Mouse (Mus musculus) hindbrain, embryonic 16.5 days (tissue): Measurements from ENCODE around the gene Fbxl13. TPM values are rescaled to one million over a fixed set of nuclear protein-coding genes. Genes with fewer than 3 reads are reported as not detected.

Experiments
- ATAC-seq: fragments of 200-750 bp; cut with Nextera tagmentation; 2 replicates; pipeline ENCODE4 v1.8.0; 2017; ENCODE audit warnings: moderate TSS enrichment, moderate library complexity
- H3K27ac ChIP-seq: fragments of 300-500 bp; sonication (generic); 2 replicates; pipeline ENCODE4 v1.5.1; 2014; ENCODE audit warnings: low read depth, mild to moderate bottlenecking, control low read depth, low read length, moderate library complexity
- H3K27me3 ChIP-seq: fragments of 300-500 bp; sonication (generic); replicated peaks from 2 replicates; pipeline ENCODE4 v1.6.1; 2014; ENCODE audit warnings: low read length; ENCODE audit not compliant: control insufficient read depth, insufficient read depth
- H3K36me3 ChIP-seq: fragments of 300-500 bp; sonication (generic); 2 replicates; pipeline ENCODE4 v1.6.1; 2014; ENCODE audit warnings: mild to moderate bottlenecking, low read length, moderate library complexity, mixed read lengths; ENCODE audit not compliant: control insufficient read depth, insufficient read depth
- H3K4me1 ChIP-seq: fragments of 300-500 bp; sonication (generic); 2 replicates; pipeline ENCODE4 v1.6.1; 2014; ENCODE audit warnings: low read depth, low read length; ENCODE audit not compliant: control insufficient read depth, insufficient read depth
- H3K4me2 ChIP-seq: fragments of 300-500 bp; sonication (generic); 2 replicates; pipeline ENCODE4 v1.6.1; 2014; ENCODE audit warnings: mild to moderate bottlenecking, low read length, control low read depth, moderate library complexity
- H3K4me3 ChIP-seq: fragments of 300-500 bp; sonication (generic); 2 replicates; pipeline ENCODE4 v1.5.1; 2014; ENCODE audit warnings: mild to moderate bottlenecking, low read length, control low read depth, moderate library complexity
- H3K9ac ChIP-seq: fragments of 300-500 bp; sonication (generic); 2 replicates; pipeline ENCODE4 v1.6.1; 2014; ENCODE audit warnings: low read depth, mild to moderate bottlenecking, control low read depth, low read length, moderate library complexity
- H3K9me3 ChIP-seq: fragments of 300-500 bp; sonication (generic); 2 replicates; pipeline ENCODE4 v1.6.1; 2014; ENCODE audit warnings: mild to moderate bottlenecking, low read length, moderate library complexity; ENCODE audit not compliant: control insufficient read depth
- WGBS: fragments of 180-500 bp; shearing (Covaris S2); extraction: QIAGEN DNeasy Blood & Tissue Kit; methylation state at CpG from one replicate; pipeline ENCODE4 v1.1.7; 2014; 5-methylcytosine and 5-hydroxymethylcytosine counted together
- polyA plus RNA-seq: library from polyadenylated mRNA; unstranded; fragments of >200 nt; fragmentation: Nextera tagmentation; extraction: Ambion mirVana; gene quantifications from 2 replicates; pipeline ENCODE4 v1.2.1, GENCODE M21; 2015

Fbxl13 gene
- polyA plus RNA-seq: 0.10 and 0.21 TPM in 2 replicates

GRCm38 (mm10) chr5:21645439-21646132 is at the start of gene Fbxl13, which contains the start of gene Armc10:
Fbxl13 (minus strand) TSS chr5:21645634.
Armc10 (plus strand) TSS chr5:21645813.
- Histone ChIP-seq H3K36me3 (peaks cover 2% of the 10 kb centered on the region; the same call in 1 of the 2 replicates), H3K4me2 (peak within 1 kb of the TSS; percentile 79), H3K4me1 (peaks cover 14% of the 10 kb centered on the region), H3K4me3 (peak within 1 kb of the TSS; percentile 91), H3K9me3 (no peaks in the 10 kb centered on the region), H3K27ac (peak within 1 kb of the TSS; percentile 86), H3K27me3 (no peaks in the 10 kb centered on the region), H3K9ac (peak within 1 kb of the TSS; percentile 91)
- WGBS: 1% methylated on average over 33 of the region's 40 CpGs
- ATAC-seq: peak; percentile 98

- no peak overlapping the region for H3K27ac ChIP-seq
- 95% methylated on average over 3 of the region's 3 CpGs for WGBS
- H3K4me3 ChIP-seq: no peak overlapping the region
- no peaks in the 10 kb centered on the region for H3K27me3 ChIP-seq
- H3K9me3 ChIP-seq: no peaks in the 10 kb centered on the region
- no peaks in the 10 kb centered on the region for H3K36me3 ChIP-seq
- H3K4me2 ChIP-seq: no peak overlapping the region
- no peak for ATAC-seq
- H3K4me1 ChIP-seq: no peaks in the 10 kb centered on the region
- H3K9ac ChIP-seq: no peak overlapping the region
Observed at GRCm38 (mm10) chr5:21694854-21695490, 49.5 kb upstream of the Fbxl13 start.

GRCm38 (mm10) chr5:21693372-21693870 is 48.0 kb upstream of the Fbxl13 start:
- Histone ChIP-seq H3K4me3 (no peak overlapping the region), H3K27me3 (no peaks in the 10 kb centered on the region), H3K4me1 (no peaks in the 10 kb centered on the region), H3K9me3 (no peaks in the 10 kb centered on the region), H3K4me2 (no peak overlapping the region), H3K9ac (no peak overlapping the region), H3K27ac (no peak overlapping the region), H3K36me3 (no peaks in the 10 kb centered on the region)
- no peak for ATAC-seq
- 80% methylated on average over 3 of the region's 3 CpGs for WGBS

- 98% methylated on average over 5 of the region's 5 CpGs for WGBS
- Histone ChIP-seq H3K27ac (no peak overlapping the region), H3K27me3 (no peaks in the 10 kb centered on the region), H3K4me3 (no peak overlapping the region), H3K9ac (no peak overlapping the region), H3K9me3 (no peaks in the 10 kb centered on the region), H3K4me2 (no peak overlapping the region), H3K4me1 (no peaks in the 10 kb centered on the region), H3K36me3 (no peaks in the 10 kb centered on the region)
- no peak for ATAC-seq
Observed at GRCm38 (mm10) chr5:21692230-21692629, 46.8 kb upstream of the Fbxl13 start.

- no peak overlapping the region for H3K4me2 ChIP-seq
- no peaks in the 10 kb centered on the region for H3K27me3 ChIP-seq
- H3K4me1 ChIP-seq: no peaks in the 10 kb centered on the region
- no peak overlapping the region for H3K4me3 ChIP-seq
- H3K9ac ChIP-seq: no peak overlapping the region
- WGBS: 66% methylated on average over 4 of the region's 4 CpGs
- H3K36me3 ChIP-seq: no peaks in the 10 kb centered on the region
- peaks cover 4% of the 10 kb centered on the region; the same call in 1 of the 2 replicates for H3K9me3 ChIP-seq
- ATAC-seq: no peak
- no peak overlapping the region for H3K27ac ChIP-seq
Observed at GRCm38 (mm10) chr5:21687042-21687441, 41.6 kb upstream of the Fbxl13 start.

GRCm38 (mm10) chr5:21685001-21685400 is 39.6 kb upstream of the Fbxl13 start:
- H3K36me3 ChIP-seq: no peaks in the 10 kb centered on the region
- H3K4me2 ChIP-seq: no peak overlapping the region
- no peaks in the 10 kb centered on the region for H3K4me1 ChIP-seq
- peaks cover 4% of the 10 kb centered on the region; the same call in 1 of the 2 replicates for H3K9me3 ChIP-seq
- no peak overlapping the region for H3K27ac ChIP-seq
- ATAC-seq: no peak
- no peaks in the 10 kb centered on the region for H3K27me3 ChIP-seq
- no peak overlapping the region for H3K4me3 ChIP-seq
- 81% methylated on average over 10 of the region's 10 CpGs for WGBS
- no peak overlapping the region for H3K9ac ChIP-seq

GRCm38 (mm10) chr5:21683811-21684210 is 38.4 kb upstream of the Fbxl13 start:
- 97% methylated on average over 9 of the region's 9 CpGs for WGBS
- no peaks in the 10 kb centered on the region for H3K4me1 ChIP-seq

GRCm38 (mm10) chr5:21680940-21681339 is 35.5 kb upstream of the Fbxl13 start:
- WGBS: 86% methylated on average over 5 of the region's 5 CpGs
- Histone ChIP-seq H3K27ac (no peak overlapping the region), H3K27me3 (no peaks in the 10 kb centered on the region), H3K36me3 (no peaks in the 10 kb centered on the region), H3K4me1 (no peaks in the 10 kb centered on the region), H3K4me2 (no peak overlapping the region), H3K4me3 (no peak overlapping the region), H3K9me3 (peaks cover 4% of the 10 kb centered on the region; the same call in 1 of the 2 replicates), H3K9ac (no peak overlapping the region)
- no peak for ATAC-seq

More at GRCm38 (mm10) chr5:21683811-21684210, 38.4 kb upstream of the Fbxl13 start:
- no peak for ATAC-seq
- Histone ChIP-seq H3K4me2 (no peak overlapping the region), H3K9ac (no peak overlapping the region), H3K4me3 (no peak overlapping the region), H3K27me3 (no peaks in the 10 kb centered on the region), H3K9me3 (peaks cover 4% of the 10 kb centered on the region; the same call in 1 of the 2 replicates), H3K27ac (no peak overlapping the region), H3K36me3 (no peaks in the 10 kb centered on the region)

GRCm38 (mm10) chr5:21680029-21680428 is 34.6 kb upstream of the Fbxl13 start:
- H3K9ac ChIP-seq: no peak overlapping the region
- H3K4me2 ChIP-seq: no peak overlapping the region
- H3K4me1 ChIP-seq: no peaks in the 10 kb centered on the region
- WGBS: 60% methylated on average over 4 of the region's 4 CpGs
- no peak overlapping the region for H3K27ac ChIP-seq
- no peaks in the 10 kb centered on the region for H3K36me3 ChIP-seq
- no peaks in the 10 kb centered on the region for H3K27me3 ChIP-seq
- H3K9me3 ChIP-seq: peaks cover 3% of the 10 kb centered on the region; the same call in 1 of the 2 replicates
- H3K4me3 ChIP-seq: no peak overlapping the region
- ATAC-seq: no peak
